Mouse (Mus musculus) frontal cortex, postnatal 36 days (tissue): Measurements from ENCODE around the gene Pdpk1.
"Not testable (repeated sequence)": the region's sequence is repeated elsewhere in the genome, so short reads cannot be mapped to it uniquely, and the experiment has no call there.

Experiments used
- DNase-seq, 2 experiments: peaks; one replicate each; pipeline ENCODE4 v3.0.0; 2022; ENCODE audit warnings: low spot score in 2 of 2

Pdpk1 gene

DNA sequence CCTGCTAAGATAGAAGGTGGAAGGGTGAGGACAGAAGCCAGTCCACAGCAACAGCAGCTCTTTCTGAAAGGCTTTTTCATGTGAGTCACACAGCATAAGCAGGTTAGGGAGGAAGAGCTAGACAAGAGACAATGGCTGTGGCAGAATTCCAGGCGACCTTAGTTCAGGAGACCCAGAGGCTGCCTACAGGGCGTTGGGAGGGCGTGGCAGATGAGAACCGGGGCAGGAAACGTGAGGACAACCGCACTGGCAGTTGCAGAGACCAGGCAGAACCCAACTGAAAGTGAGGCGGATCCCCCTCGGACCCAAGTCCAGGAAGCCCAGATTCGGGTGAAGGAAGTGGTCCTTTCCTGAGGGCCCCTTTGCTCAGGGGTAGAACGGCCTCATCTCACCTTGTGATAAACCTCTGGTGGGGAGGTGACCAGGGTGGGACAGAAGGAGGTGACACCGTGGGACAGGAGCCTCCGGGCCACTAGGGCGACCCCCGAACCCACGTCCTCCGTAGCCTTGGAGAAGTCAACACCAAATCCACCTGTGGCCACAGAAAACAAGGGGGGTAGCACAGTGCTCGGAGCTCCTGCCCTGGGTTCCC lies 12.0 kb upstream of the Pdpk1 start:
- DNase-seq, result no peak

- DNase-seq, result no peak
Measured at GRCm38 (mm10) chr17:24161466-24161865, 10.7 kb upstream of the Pdpk1 start.

GRCm38 (mm10) chr17:24157526-24157925 lies 6.8 kb upstream of the Pdpk1 start:
- no peak for DNase-seq

- DNase-seq, result no peak
Measured at GRCm38 (mm10) chr17:24157121-24157520, 6.4 kb upstream of the Pdpk1 start.

DNA sequence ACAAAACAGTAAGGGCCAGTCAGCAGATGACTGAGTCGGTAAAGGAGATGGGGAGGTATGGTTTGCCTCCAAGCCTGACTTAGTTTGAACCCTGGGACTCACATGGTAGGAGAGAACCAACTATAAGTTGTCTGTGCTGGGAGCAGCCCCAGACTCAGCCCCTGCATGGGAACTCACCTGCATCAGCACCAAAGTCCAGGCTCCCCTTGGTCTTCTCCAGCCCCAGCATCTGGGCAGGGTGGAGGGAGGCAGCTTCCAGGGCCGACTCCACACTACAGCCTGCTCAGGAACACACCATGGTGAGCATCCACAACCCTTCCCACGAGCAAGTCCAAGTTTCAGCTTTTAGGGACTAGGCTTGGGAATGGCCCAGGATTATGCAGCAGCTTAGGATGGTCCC lies 5.7 kb upstream of the Pdpk1 start:
- no peak for DNase-seq

- DNase-seq, result no peak
Measured at GRCm38 (mm10) chr17:24155742-24156141, 5.0 kb upstream of the Pdpk1 start.

- DNase-seq, result no peak
Measured at GRCm38 (mm10) chr17:24154463-24154862, 3.7 kb upstream of the Pdpk1 start.

GRCm38 (mm10) chr17:24151890-24152563 lies 1.3 kb upstream of the Pdpk1 start:
- DNase-seq, result peak; percentile 67 to 76

DNA sequence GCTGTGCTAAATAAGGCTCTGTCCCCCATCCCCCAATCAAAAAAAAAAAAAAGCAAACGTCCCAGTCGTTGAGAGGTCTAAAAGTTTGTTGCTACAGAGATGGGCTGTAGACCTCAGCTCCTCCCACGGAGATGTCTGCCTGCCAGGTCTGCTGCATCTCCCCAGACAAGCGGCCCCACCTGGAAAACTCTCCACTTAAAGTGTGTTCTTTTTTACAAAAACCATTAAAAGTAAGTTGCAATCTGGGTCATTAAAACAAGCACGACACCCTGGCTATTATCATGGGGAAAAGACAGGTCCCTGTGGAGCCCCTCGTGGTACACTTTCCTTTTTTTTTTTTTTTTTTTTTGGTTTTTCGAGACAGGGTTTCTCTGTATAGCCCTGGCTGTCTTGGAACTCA lies 658 bp upstream of the Pdpk1 start:
- DNase-seq, result no peak

DNA sequence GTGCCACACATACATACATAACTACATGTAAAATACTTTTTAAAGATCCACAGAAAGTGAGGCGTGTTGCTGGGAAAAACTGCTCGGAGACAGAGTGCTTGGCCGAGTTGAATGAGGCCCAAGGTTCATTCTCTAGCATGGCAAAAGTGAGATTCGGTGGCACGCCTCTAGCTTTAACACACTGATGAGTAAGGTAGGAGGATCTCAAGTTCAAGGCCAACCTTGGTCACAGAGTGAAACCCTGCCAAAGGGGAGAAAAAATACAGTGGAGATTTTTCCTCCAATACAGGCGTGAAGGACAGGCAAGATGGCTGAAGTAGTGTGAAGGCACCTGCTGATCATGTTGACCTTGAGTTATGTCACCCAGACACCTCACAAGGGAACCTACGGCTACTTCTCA lies 1.3 kb downstream of the Pdpk1 start:
- DNase-seq, result no peak

GRCm38 (mm10) chr17:24142897-24143296 lies 7.8 kb downstream of the Pdpk1 start:
- no peak for DNase-seq

- DNase-seq, result peak; percentile 96
Measured at GRCm38 (mm10) chr17:24141425-24141920, 9.3 kb downstream of the Pdpk1 start.

DNA sequence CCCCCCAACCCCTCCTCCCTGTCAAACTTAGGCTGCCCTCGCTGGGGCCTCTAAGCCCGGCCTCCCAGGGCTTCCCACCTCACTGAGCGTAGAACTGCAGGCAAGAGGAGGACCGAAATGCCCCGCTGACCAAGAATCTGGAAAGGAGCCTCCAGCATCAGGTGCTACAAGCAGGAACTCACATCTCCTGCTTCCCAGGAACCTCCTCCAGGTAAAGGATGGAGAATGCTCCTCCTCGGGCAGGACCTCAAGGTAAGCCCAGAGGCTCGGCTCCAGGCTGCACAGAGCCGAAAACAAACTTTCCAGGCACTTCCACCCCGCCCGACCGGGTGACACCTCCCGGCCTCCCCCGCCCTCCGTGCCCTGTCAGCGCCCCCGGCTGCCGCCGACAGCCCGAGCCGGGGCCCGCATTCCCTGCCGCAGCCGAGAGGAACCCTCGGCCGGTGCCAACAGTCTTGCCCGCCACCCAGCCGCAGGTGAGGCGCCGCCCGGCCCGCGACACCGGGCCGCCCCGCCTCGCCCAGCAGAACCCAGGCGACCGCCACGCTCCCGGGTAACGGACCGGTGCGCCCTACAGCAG lies 9.8 kb downstream of the Pdpk1 start:
- DNase-seq, result no peak

DNA sequence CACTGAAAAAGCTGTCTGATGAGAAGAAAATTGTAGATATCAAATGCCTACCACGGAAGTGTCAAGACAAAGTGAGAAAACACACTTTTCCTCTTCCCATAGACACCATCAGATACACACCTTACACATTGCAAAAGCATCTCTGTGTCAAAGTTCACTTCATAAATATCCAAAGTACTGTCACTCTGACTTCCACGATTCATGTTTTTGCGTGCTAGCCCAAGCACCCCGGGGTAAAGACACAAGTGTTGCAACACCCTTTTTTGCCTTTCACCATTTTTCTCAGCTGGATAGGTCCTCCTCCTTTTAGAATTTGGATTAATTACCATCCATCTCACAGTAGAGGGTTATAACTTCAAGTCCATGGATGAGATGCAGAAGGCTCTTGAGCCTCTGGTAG lies 10.8 kb downstream of the Pdpk1 start:
- DNase-seq, result no peak

DNA sequence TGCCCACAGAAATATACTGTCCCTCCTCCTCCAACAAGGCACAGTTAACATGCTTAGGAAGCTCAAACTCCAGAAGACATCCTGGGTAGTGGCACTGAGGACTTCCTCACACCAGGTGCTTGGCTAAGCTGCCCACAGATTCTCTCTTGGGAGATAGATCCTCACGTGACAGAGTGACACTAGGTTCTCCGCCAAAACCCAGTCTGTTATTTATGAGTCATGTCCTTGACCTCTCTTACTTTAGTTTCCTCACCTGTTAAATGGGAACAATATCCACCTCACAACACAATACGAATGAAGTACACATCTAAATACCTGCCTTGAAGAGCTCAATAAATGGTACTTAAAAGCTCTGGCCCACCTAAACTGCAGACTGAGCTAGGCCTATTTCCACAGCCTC lies 11.5 kb downstream of the Pdpk1 start:
- DNase-seq, result no peak

DNA sequence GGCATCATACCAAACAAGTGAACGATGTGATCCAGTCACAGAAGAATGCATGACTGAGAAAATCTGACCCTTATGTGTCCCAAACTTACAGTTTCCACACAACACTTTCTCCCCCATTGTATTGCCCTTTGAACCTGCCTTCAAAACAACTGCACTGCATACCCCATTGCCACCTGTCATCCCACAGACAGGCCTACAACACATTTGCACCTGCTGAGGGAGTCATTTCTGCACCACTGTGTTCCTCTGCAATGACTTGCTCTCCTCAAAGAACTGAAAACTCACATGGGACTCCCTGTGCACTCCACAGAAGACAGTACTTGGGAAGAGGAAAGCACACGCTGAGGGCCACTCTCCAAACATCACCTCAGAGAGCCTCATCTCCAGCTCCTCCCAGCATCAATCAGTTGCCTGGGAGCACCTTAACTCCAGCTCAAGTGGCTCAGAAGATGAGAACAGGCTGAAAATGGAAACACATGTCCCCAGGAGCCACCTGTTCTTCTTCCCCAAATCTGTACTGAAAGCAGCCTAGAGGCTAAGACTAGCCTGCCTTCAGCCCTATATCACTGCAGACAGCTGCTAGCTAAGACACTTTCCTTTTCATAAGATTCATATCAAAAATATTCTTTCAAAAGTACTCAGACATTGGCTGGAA lies 13.4 kb downstream of the Pdpk1 start:
- no peak for DNase-seq

DNA sequence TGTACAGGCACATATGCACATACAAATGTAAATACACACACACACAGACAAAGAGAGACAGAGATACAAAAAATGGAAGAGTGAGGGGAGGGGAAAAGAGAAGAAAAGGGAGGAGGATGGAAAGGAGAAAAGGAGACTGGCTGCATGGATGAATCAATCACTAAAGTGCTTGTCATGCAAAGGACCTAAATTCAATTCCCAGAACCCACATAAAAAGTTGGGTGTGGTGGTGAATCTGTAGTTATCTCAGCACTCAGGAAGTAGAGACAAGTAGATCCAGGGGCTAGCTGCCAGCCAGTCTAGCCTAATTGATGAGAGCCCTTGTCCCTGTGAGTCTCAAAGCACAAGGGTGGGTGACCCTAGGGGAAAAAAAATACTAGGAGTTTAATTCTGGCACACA lies 16.7 kb downstream of the Pdpk1 start:
- no peak for DNase-seq

DNA sequence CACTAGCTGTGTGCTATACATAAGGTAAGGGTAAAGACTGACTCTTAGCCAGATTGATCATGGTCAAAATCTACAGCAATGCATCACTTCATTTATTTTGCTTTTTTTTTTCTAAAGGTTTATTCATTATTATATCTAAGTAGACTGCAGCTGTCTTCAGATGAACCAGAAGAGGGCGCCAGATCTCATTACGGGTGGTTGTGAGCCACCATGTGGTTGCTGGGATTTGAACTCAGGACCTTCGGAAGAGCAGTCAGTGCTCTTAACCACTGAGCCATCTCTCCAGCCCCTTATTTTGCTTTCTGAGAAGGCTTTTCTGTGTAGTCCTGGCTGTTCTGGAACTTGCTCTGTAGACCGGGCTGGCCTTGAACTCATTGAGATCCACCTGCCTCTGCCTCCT lies 17.8 kb downstream of the Pdpk1 start:
- not testable (repeated sequence) for DNase-seq

GRCm38 (mm10) chr17:24131570-24131969 lies 19.2 kb downstream of the Pdpk1 start:
- DNase-seq, result no peak

- DNase-seq, result not testable (repeated sequence)
Measured at GRCm38 (mm10) chr17:24129246-24129645, 21.5 kb downstream of the Pdpk1 start.

GRCm38 (mm10) chr17:24127592-24127991 lies 23.1 kb downstream of the Pdpk1 start:
- DNase-seq, result no peak

DNA sequence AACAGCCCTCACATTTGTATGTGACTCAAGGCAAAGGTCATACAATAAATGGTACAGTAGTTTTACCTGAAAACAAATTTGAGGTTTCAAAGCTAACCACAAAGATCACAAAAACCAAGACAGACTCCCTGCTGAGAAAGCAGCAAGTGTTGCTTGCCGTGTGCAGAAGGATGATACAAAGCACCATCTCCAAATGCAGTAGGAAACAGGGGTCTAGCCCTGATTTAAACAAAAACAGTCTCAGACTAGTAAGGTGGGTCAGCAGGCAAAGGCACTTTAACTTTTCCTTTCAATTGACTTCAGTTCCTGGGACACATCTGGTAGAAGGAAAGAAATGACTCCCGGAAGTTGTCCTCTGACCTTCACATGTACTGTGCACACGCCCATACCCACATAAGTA lies 23.9 kb downstream of the Pdpk1 start:
- no peak for DNase-seq

DNA sequence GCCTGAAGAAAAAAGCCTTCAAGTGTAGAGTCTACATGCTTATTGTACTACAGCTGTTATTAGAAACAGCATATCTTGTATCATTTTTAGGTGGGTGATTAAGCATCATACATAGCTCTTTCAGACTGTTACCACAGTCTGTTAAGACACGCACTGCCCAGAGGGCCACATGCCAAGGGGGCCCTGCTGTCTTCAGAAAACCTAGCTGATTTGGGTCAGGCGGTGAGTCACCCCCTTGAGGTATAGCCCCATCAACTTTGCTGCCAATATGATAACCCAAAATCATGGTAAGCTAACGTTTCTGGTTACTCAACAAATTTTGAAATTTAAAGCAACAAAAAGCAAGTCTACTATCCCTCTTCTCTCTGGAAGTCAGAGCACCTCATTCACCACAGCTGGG lies 31.3 kb downstream of the Pdpk1 start:
- DNase-seq, result no peak
